Mouse (Mus musculus) liver, embryonic 14 days (tissue): ENCODE results near the gene Pla2g12a. TPM values are rescaled to one million over a fixed set of nuclear protein-coding genes. Genes with fewer than 3 reads are reported as not detected.

Experiments used
- polyA plus RNA-seq: library from polyadenylated mRNA; depleted of rRNA; stranded (reverse); fragments of >200 nt; gene quantifications from 2 replicates; pipeline ENCODE4 v1.2.3, GENCODE M21; 2012; rRNA removed

Pla2g12a gene
- 44.2 and 47.2 TPM in 2 replicates for polyA plus RNA-seq

DNA sequence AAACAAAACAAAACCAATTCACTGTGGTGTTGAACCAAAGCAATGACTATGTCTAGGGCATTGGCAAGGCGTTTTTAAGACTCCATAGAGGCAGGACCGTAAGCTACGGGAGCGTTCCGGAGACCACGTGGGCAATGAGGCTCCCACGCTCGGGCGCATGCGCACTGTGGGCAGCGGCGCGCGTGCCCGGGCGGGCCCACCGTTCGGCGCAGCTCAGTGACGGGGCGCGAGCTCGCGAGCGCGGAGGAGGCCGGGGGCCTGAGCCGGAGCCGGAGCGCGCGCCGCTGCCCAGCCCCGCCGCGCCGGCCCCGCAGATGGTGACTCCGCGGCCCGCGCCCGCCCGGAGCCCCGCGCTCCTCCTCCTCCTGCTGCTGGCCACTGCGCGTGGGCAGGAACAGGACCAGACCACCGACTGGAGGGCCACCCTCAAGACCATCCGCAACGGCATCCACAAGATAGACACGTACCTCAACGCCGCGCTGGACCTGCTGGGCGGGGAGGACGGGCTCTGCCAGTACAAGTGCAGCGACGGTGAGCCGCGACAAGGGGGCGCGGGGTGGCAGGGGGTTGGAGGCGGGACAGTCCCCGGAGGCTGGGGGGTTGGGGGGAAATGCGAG, at the start of gene Pla2g12a:
Gene Pla2g12a, plus strand, starts transcription at position 202 of the 617 bp plus-strand sequence.

DNA sequence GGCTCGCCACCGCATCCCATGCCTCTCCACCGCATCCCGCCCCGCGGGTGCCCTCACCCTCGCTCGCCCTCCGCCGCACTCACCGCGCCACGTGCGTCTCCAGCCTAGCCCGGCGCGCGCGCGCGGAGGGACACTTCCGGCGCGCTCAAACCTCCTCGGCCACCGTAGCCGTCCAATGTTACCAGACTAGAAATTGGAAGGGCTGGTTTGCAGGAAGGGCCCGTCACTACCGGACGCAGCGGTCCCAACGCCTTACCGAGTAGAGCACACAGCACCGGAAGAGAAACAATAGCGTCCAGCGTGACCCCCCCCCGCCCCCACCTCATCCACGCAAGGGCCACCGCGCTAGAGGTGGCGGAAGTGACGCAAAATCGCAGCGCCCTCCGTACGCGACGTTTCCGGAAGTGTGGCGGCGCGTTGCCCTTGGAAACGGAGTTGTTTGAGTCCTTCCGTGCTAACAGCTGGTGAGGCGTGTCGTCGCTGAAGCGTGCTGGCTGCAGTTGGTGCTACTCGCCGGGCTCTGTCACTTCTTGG, 47.3 kb upstream of the Pla2g12a start, which contains the start of gene Gar1:
Gene Gar1, minus strand, starts transcription at position 362 of the 534 bp plus-strand sequence.

DNA sequence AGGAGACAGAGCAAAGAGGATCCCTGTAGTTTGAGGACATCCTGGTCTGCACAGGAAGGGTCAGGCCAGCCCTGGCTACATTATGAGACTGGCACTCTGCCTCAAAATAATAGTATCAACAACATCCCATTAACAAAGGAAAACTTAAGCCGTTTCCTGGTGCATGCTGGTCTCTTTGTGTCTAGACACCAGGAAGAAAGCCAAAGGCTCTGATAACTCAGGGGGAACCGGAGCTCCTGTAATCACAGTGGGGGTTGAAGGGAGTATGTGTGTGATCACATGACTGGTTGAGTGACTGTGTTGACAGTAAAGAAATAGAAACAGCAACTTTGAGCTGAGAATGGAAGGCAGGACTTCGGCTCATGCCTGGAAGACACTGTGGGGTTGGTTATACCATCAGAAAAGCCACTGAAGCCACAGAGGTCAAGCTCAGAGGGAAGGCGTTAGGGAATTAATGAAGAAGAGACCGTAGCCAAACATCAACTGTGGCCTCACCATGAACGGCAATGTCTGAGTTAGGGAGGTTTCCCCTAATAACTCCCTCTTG, 42.9 kb upstream of the Pla2g12a start, which contains the start of gene Cfi:
Gene Cfi, plus strand, starts transcription at position 497 of the 547 bp plus-strand sequence.

DNA sequence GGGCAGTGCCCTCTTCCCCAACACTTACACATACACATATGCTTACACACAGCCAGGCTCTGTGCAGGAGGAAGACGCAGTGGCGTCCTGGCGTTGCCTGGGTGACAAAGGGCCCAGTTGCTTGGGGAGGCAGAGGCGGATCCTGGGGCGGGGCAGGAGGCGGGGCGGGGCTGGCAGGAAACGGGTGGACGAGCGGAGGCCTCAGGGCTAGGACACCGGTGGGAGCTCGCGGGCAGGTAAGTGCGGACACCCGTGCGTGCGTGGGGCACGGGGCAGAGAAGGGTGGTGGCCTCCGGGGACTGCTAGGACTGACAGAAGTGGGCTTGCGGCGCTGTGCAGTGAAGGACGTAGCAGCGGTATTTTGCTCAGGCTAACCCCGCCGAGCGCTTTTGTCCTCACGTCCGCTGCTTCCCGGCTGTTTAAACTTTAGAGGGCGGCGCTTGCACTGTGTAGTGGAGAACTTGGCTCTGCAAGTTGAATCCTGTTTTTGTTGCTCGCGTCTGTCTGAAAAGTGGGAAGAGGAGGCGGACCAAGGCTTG, 22.9 kb downstream of the Pla2g12a start, which contains the start of gene Casp6:
Gene Casp6, plus strand, starts transcription at position 155 of the 539 bp plus-strand sequence.

Other genes starting within 250 kb of the Pla2g12a start
- 0.62 and 0.98 TPM in 2 replicates for gene Egf, start 123.3 kb upstream of the Pla2g12a start, polyA plus RNA-seq
- gene Lrit3, start 74.6 kb upstream of the Pla2g12a start, polyA plus RNA-seq = not detected in 2 replicates
- gene Rrh, start 56.0 kb upstream of the Pla2g12a start, polyA plus RNA-seq = 0.09 and 0.14 TPM in 2 replicates
- gene Gar1, start 47.2 kb upstream of the Pla2g12a start, polyA plus RNA-seq = 97.8 and 112 TPM in 2 replicates
- 98.9 and 99.9 TPM in 2 replicates for gene Cfi, start 42.7 kb upstream of the Pla2g12a start, polyA plus RNA-seq
- gene Casp6, start 22.8 kb downstream of the Pla2g12a start, polyA plus RNA-seq = 19.8 and 23.5 TPM in 2 replicates
- 6.4 TPM in 2 replicates for gene Mcub, start 91.6 kb downstream of the Pla2g12a start, polyA plus RNA-seq
- 15.2 and 16.9 TPM in 2 replicates for gene Sec24b, start 182.9 kb downstream of the Pla2g12a start, polyA plus RNA-seq